Mouse (Mus musculus) lung, adult 2 months (tissue): ENCODE data around the gene Cotl1. TPM values are rescaled to one million over a fixed set of nuclear protein-coding genes. Genes with fewer than 3 reads are reported as not detected.

Experiments used
- DNase-seq: peaks from one replicate; pipeline ENCODE4 v3.0.0; 2022
- H3K4me1 ChIP-seq: fragments of 200-500 bp; 2 replicates; pipeline ENCODE4 v1.6.1; 2011; ENCODE audit warnings: low read length; ENCODE audit not compliant: control insufficient read depth, insufficient read depth
- H3K4me3 ChIP-seq: fragments of 200-500 bp; replicated peaks from 2 replicates; pipeline ENCODE3; 2011; ENCODE audit warnings: low read depth, mild to moderate bottlenecking, control low read depth, low read length; ENCODE audit errors: extremely low read depth
- CTCF ChIP-seq: fragments of 200-500 bp; IDR thresholded peaks from 2 replicates; pipeline ENCODE4 v1.5.1; 2011; ENCODE audit warnings: mild to moderate bottlenecking, low read length, control low read depth; ENCODE audit not compliant: insufficient read depth
- POLR2A ChIP-seq: fragments of 200-500 bp; IDR thresholded peaks from 2 replicates; pipeline ENCODE4 v1.6.1; 2011; ENCODE audit warnings: low read depth, mild to moderate bottlenecking, control low read depth, low read length, borderline replicate concordance; ENCODE audit errors: extremely low read depth
- WGBS: fragments of 180-500 bp; shearing (Covaris S2); methylation state at CpG from one replicate; pipeline ENCODE4 v1.1.7; 2018; 5-methylcytosine and 5-hydroxymethylcytosine counted together
- polyA plus RNA-seq: library from polyadenylated mRNA; depleted of rRNA; stranded (reverse); fragments of >200 nt; gene quantifications from 2 replicates; pipeline ENCODE4 v1.2.3, GENCODE M21; 2012

Gene Cotl1
- polyA plus RNA-seq, 1 experiment = 180 TPM

DNA sequence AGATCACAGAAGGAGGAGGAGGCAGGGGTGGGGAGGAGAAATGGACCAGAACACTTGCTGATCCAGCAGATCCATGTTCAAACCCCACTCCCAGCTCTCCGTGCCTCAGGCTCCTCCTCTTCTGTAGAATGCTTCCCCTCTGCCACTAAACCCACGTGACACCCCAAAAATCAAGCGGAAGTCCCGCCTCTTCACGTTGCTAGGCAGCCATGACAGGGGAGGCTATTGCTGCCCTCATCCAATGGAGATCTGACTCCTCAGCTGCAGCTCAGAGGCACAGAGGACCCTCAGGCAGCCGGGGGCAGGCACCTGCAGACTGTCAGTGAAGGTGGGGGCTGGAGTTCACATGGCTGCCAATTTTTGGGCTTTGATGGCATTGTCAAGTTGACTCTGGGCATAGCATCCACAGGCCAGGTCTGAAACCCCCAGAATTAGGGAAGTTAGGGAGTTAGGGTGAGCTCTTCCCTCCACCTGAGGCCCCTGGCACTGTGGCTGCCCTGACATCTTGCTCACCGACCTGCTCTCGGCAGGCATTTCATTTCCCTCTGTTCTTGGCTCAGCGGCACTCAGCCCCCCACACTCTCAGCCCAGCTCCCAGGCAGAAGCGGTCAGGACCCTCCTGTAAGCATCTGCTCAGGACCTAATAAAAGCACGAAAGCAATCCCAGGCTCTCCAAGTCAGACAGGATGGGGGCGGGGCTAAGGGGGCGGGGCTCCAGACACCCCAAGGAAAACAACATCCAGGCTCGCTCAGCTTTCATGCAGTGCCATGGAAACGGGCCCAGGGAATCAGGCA, 42.0 kb downstream of the Cotl1 start:
- no peak overlapping the region for H3K4me3 ChIP-seq
- WGBS = 11% methylated on average over 15 of the region's 15 CpGs
- DNase-seq = no peak

DNA sequence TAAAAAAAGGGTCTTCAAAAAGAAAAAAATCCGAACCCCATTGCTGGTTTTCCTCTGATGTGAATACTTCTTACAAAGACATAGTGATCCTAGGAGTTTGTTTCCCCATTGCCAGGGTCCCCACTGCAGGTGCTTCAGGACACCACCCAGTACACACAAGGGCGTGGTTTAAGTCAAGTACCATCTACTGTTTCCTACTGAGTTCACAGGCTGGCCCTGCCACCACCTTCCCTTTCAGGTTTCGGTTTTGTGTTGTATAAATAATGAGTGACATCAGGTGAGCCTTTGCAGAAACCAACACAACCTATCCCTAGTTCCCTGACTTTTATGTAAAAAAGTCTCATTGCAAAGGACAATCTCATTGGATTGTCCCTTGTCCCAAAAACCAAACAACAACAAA, 44.7 kb downstream of the Cotl1 start:
- peaks cover 10% of the 10 kb centered on the region for H3K4me1 ChIP-seq
- TF ChIP-seq POLR2A (no peak), CTCF (no peak)
- WGBS = 75% methylated on average over 3 of the region's 3 CpGs
- no peak overlapping the region for H3K4me3 ChIP-seq
- no peak for DNase-seq

More for the DNA sequence above, 42.0 kb downstream of the Cotl1 start:
- TF ChIP-seq CTCF (no peak), POLR2A (no peak)
- H3K4me1 ChIP-seq = peaks cover 5% of the 10 kb centered on the region

DNA sequence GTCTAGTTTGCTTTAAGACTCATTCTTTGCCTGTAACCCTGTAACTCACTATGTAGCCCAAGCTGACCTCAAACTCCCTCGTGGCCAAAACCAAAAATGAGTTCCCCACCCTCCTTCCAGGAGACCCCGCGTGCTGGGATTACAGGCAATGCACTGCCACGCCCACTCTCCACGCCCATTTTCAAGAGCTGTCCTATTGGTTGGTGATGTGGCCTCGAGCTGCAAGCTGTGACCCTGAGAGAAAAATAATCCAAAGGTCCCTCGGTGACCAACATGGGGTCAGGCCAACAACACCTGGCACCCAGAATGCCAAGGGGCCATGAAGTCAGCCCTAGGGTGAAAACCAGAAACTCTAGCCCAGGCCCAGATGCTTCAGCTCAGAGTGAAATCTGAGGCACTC, 45.7 kb downstream of the Cotl1 start:
- no peak for TF ChIP-seq CTCF
- TF ChIP-seq POLR2A = no peak
- Histone ChIP-seq H3K4me3 (no peak overlapping the region), H3K4me1 (peaks cover 10% of the 10 kb centered on the region)
- no peak for DNase-seq
- WGBS = 57% methylated on average over 7 of the region's 7 CpGs

DNA sequence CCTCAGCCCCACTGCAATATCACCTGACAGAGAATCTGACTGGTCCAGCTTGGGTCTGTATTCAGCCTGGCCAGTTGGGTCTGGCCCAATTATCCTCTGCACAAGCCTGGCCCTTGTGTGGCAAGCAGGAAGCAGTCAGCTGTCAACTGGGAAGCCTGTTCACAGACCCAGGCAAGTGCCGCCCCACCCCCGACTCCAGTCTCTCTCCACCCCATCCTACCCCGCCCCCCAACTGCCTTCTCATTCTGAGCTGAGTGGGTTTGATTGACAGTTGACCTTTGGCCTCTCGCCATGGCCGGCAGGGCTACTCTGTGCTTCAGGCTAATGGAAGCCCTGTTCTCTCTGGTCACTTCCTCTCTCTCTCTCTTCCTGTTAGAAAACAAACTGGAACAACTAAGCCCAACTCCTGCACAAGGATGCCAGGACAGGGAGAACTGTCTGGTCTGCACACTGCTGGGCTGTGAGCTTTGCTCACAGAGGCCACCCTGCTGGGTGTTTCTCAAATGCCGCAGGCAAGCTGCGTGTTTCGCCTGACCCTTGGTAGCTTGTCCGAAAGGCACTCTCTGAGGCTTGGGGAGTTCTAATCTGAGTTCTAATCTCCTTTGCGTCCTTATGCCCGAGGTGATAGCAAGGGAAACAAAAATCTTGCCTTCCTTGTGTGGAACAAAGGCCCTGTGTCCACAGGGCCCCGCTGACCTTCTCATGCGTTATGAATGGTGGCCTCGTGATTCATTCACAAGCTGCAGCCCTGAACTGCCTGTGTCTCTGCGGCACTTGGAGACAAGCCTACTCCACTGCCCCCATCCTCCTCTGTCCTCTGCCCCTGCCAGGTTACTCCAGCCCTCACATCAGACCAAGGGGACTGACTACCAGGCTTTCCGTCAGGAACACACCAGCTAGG, 48.3 kb downstream of the Cotl1 start:
- Histone ChIP-seq H3K4me3 (no peak overlapping the region), H3K4me1 (peaks cover 5% of the 10 kb centered on the region; the same call in 1 of the 2 replicates)
- 50% methylated on average over 16 of the region's 16 CpGs for WGBS
- DNase-seq = no peak
- TF ChIP-seq POLR2A = no peak
- no peak for TF ChIP-seq CTCF

DNA sequence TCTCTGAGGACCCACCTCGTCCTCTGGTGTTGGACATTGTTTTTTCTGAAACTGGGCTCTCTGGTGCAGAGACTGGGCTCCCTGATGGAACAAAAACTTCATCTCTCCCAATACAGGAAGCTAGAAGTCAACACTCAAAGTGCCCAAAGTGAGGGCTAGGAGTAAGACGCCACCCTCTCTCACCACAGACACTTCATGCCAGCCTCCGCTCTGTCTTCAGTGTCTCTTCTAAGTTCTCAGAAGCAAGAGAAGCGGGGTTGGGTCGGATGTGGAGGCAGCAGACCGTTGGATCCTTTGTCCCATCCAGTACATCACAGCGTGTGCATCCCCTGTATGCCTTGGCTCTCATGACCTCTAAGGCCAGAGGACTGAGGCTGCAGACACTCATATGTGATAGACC, 50.8 kb downstream of the Cotl1 start:
- H3K4me3 ChIP-seq = no peak overlapping the region
- WGBS = 86% methylated on average over 7 of the region's 7 CpGs
- TF ChIP-seq CTCF (no peak), POLR2A (no peak)
- peaks cover 5% of the 10 kb centered on the region; the same call in 1 of the 2 replicates for H3K4me1 ChIP-seq
- no peak for DNase-seq

DNA sequence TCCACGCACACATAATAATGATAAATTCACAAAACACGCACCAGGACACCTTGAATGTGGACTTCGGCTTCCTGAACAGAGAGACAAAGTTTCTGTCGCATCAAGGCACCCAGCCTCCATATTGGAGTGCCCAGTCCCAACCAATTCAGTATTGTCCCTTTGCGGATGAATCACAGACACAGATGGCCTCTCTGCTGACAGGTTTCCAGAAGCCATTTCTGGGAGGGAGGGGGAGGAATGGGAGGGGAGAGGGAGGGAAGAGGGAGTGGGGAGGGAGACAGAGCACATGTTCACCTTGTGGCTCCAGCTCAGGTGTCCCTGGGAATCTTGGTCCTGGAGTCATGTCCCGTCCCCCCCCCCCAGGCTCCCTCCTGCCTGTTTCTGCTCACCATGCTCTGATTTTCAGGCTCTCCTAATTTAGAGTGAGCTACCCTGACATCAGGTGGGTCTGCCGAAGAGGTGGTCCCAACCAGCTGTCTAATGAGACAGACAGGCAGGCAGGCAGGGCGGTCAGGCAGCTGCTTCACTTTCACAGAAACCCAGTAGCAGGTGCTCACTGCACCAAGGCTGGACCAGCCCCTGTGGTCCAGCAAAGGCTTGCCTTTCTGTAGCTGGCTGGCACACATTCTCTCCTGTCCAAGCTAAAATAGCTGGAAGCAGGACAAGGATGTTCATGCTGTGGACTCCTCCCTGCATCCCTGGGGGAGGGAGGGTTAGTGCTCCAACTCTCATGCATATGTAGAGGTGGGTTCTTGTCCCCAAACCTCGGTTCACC, 51.5 kb downstream of the Cotl1 start:
- 90% methylated on average over 9 of the region's 9 CpGs for WGBS
- Histone ChIP-seq H3K4me3 (no peak overlapping the region), H3K4me1 (peaks cover 5% of the 10 kb centered on the region; the same call in 1 of the 2 replicates)
- DNase-seq = no peak
- TF ChIP-seq POLR2A = no peak
- no peak for TF ChIP-seq CTCF

DNA sequence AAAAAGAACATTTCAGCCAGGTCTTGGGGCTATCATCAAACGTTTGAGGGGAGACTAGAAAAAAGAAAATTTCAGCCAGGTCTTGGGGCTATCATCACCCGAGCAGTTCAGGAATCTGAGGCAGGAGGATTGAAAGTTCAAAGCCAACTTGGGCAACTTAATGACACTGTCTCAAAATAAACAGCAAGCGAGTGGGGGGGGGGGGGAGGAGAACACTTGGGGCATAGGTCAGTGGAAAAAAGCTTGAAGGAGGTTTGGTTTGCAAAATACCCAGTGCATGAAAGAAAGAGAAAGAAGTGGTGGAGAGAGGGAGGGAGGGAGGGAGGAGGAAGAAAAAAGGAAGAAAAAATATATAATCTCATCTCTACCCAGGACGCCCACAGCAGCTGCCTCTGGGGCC, 53.0 kb downstream of the Cotl1 start:
- H3K4me3 ChIP-seq = no peak overlapping the region
- TF ChIP-seq CTCF (no peak), POLR2A (no peak)
- WGBS = 47% methylated on average over 4 of the region's 4 CpGs
- peaks cover 4% of the 10 kb centered on the region; the same call in 1 of the 2 replicates for H3K4me1 ChIP-seq
- no peak for DNase-seq

DNA sequence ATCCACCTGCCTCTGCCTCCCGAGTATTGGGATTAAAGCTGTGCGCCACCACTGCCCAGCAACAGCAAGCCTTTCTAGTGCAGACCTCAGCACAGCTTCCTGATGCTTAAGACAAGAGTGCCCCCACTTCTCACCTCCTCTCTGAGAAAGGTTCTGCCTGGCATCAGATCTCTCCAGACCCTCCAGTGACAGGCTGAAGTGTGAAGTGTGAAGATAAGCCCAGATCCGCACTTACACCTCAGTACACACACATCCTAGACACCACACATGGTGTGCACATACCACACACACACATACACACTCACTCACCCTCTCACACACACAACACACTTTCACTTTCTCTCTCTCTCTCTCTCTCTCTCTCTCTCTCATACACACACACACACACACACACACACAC, 53.5 kb downstream of the Cotl1 start:
- TF ChIP-seq CTCF = no peak
- TF ChIP-seq POLR2A = no peak
- no peak for DNase-seq
- WGBS = 67% methylated on average over 3 of the region's 3 CpGs
- H3K4me1 ChIP-seq = no peaks in the 10 kb centered on the region
- H3K4me3 ChIP-seq = no peak overlapping the region

DNA sequence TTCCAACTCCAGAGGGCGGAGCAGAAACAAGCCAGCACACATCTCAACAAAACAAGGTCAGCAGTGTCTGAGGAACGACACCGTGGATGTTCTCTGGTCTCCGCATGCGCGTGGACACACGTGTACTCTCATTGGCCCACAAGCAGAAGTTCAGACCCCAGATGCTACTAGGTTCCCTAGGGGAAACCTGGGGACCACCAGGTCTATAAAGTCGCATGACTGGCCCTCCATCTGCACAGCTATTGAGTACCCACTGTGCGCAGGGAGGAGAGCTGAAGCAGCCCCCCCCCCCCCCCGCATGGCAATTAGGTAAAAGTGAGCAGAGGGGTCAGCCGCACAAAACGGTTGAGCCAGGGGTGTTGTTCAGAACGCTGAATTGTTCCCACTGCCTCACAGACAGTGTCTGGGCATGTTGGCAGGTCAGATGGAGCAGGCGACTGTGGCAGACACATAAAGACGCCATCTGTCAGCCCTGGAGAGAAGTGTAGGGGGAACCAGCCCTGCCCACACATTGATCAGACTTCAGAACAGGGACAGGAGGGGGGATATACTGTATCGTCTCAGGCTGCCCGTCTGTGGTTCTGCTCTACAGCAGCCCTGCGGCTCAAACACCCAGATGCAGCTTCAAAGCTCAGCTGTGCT, 54.5 kb downstream of the Cotl1 start:
- H3K4me3 ChIP-seq = no peak overlapping the region
- no peak for DNase-seq
- WGBS = 71% methylated on average over 18 of the region's 18 CpGs
- no peaks in the 10 kb centered on the region for H3K4me1 ChIP-seq
- TF ChIP-seq POLR2A = no peak
- no peak for TF ChIP-seq CTCF
